Mouse (Mus musculus) heart, embryonic 14.5 days (tissue): Measurements from ENCODE around the gene Cplx1. TPM values are rescaled to one million over a fixed set of nuclear protein-coding genes. Genes with fewer than 3 reads are reported as not detected.

Experiments used
- ATAC-seq: fragments of 200-750 bp; cut with Nextera tagmentation; 2 replicates; pipeline ENCODE4 v1.8.0; 2017; ENCODE audit warnings: low read depth, moderate TSS enrichment; ENCODE audit not compliant: insufficient number of reproducible peaks, insufficient read depth, low FRiP score
- H3K27ac ChIP-seq, 2 experiments: fragments of 200-500 bp in 1 of 2; fragments of 300-500 bp in 1 of 2; sonication (generic) in 1 of 2; replicated peaks in 1 of 2; 2 replicates each; pipeline ENCODE4 v1.5.1; 2012 to 2014; ENCODE audit warnings: low read depth in 2 of 2, low read length in 2 of 2, control low read depth in 1 of 2, mild to moderate bottlenecking in 1 of 2, mixed read lengths in 1 of 2; ENCODE audit not compliant: control insufficient read depth in 1 of 2, insufficient read depth in 1 of 2
- H3K27me3 ChIP-seq: fragments of 300-500 bp; sonication (generic); 2 replicates; pipeline ENCODE4 v1.6.1; 2014; ENCODE audit warnings: mild to moderate bottlenecking, low read length, control low read depth; ENCODE audit not compliant: control insufficient read depth, insufficient read depth
- H3K36me3 ChIP-seq: fragments of 300-500 bp; sonication (generic); 2 replicates; pipeline ENCODE4 v1.6.1; 2014; ENCODE audit warnings: mild to moderate bottlenecking, control low read depth, low read length, mixed read lengths; ENCODE audit not compliant: control insufficient read depth, insufficient read depth
- H3K4me1 ChIP-seq, 2 experiments: fragments of 200-500 bp in 1 of 2; fragments of 300-500 bp in 1 of 2; sonication (generic) in 1 of 2; 2 replicates each; pipeline ENCODE4 v1.6.1; 2012 to 2014; ENCODE audit warnings: low read length in 2 of 2, control low read depth in 1 of 2, mixed read lengths in 1 of 2; ENCODE audit not compliant: control insufficient read depth in 2 of 2, insufficient read depth in 2 of 2
- H3K4me2 ChIP-seq: fragments of 300-500 bp; sonication (generic); 2 replicates; pipeline ENCODE4 v1.6.1; 2014; ENCODE audit warnings: mild to moderate bottlenecking, low read length
- H3K4me3 ChIP-seq, 2 experiments: fragments of 200-500 bp in 1 of 2; fragments of 300-500 bp in 1 of 2; sonication (generic) in 1 of 2; 2 replicates each; pipeline ENCODE4 v1.5.1; 2012 to 2014; ENCODE audit warnings: low read length in 2 of 2, mild to moderate bottlenecking in 2 of 2, control low read depth in 1 of 2, low read depth in 1 of 2, moderate library complexity in 1 of 2; ENCODE audit not compliant: control insufficient read depth in 1 of 2, insufficient read depth in 1 of 2
- H3K9ac ChIP-seq: fragments of 300-500 bp; sonication (generic); 2 replicates; pipeline ENCODE4 v1.6.1; 2014; ENCODE audit warnings: mild to moderate bottlenecking, low read length
- H3K9me3 ChIP-seq: fragments of 300-500 bp; sonication (generic); 2 replicates; pipeline ENCODE4 v1.6.1; 2016; ENCODE audit warnings: low read length, control low read depth; ENCODE audit not compliant: control insufficient read depth
- WGBS: fragments of 180-500 bp; shearing (Covaris S2); extraction: QIAGEN DNeasy Blood & Tissue Kit; methylation state at CpG from one replicate; pipeline ENCODE4 v1.1.7; 2014; 5-methylcytosine and 5-hydroxymethylcytosine counted together
- polyA plus RNA-seq: library from polyadenylated mRNA; unstranded; fragments of >200 nt; fragmentation: Nextera tagmentation; extraction: Ambion mirVana; gene quantifications from 2 replicates; pipeline ENCODE4 v1.2.1, GENCODE M21; 2014

Gene Cplx1
- polyA plus RNA-seq, 1 experiment from 2014 or later = 1.1 TPM

DNA sequence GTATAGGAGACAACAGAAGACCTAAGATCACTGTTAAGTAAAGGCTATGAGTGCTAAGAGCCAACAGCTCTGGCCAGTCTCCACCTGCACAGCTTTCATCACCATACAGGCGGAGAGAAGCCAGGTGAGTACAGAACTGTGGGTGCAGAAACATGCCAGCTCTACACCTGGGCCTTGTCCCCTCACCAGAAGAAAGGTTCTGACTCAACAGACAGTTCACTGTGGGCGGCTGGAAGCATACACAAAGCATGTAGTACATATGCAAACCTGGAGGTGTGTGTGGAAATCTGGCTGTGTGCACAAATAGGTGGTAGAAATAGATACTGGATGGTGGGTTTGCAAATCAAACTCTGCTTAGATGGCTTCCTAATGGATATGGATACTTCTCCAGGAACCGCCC, 27.2 kb downstream of the Cplx1 start:
- WGBS = 78% methylated on average over 3 of the region's 3 CpGs
- no peak overlapping the region for H3K27ac ChIP-seq
- no peaks in the 10 kb centered on the region for H3K4me1 ChIP-seq
- H3K9ac ChIP-seq = no peak overlapping the region
- no peak for ATAC-seq
- H3K4me3 ChIP-seq = no peak overlapping the region
- H3K4me2 ChIP-seq = no peak overlapping the region
- no peaks in the 10 kb centered on the region for H3K9me3 ChIP-seq
- no peaks in the 10 kb centered on the region for H3K36me3 ChIP-seq
- H3K27me3 ChIP-seq = no peaks in the 10 kb centered on the region

GRCm38 (mm10) chr5:108521896-108522295, 27.9 kb downstream of the Cplx1 start:
- H3K4me2 ChIP-seq = no peak overlapping the region
- ATAC-seq = no peak
- no peak overlapping the region for H3K27ac ChIP-seq
- no peaks in the 10 kb centered on the region for H3K9me3 ChIP-seq
- H3K27me3 ChIP-seq = no peaks in the 10 kb centered on the region
- no peak overlapping the region for H3K4me3 ChIP-seq
- H3K9ac ChIP-seq = no peak overlapping the region
- H3K36me3 ChIP-seq = no peaks in the 10 kb centered on the region
- no peaks in the 10 kb centered on the region for H3K4me1 ChIP-seq
- 67% methylated on average over 3 of the region's 3 CpGs for WGBS

DNA sequence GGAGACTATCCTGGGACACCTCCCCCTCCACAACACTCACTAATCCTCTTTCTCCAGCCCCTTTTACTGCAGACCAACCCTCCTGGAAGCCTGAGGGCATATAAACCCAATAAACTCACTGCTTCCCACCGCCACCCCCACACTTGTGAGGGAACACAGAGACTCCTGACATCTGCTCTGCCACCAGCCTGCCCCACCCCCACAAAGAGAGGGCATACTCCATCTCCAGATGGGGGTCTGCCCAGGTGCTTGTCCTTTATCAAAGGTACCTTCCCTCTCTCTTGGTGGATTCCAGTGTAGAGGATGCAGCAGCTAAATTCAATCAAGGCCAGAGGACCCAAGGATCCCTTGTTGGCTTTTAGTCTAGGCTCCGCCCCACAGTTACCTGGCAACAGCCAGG, 28.8 kb downstream of the Cplx1 start:
- H3K27ac ChIP-seq = no peak overlapping the region
- H3K27me3 ChIP-seq = no peaks in the 10 kb centered on the region
- H3K36me3 ChIP-seq = no peaks in the 10 kb centered on the region
- 48% methylated on average over 2 of the region's 2 CpGs for WGBS
- no peak for ATAC-seq
- no peaks in the 10 kb centered on the region for H3K4me1 ChIP-seq
- H3K4me2 ChIP-seq = no peak overlapping the region
- H3K4me3 ChIP-seq = no peak overlapping the region
- no peaks in the 10 kb centered on the region for H3K9me3 ChIP-seq
- no peak overlapping the region for H3K9ac ChIP-seq

DNA sequence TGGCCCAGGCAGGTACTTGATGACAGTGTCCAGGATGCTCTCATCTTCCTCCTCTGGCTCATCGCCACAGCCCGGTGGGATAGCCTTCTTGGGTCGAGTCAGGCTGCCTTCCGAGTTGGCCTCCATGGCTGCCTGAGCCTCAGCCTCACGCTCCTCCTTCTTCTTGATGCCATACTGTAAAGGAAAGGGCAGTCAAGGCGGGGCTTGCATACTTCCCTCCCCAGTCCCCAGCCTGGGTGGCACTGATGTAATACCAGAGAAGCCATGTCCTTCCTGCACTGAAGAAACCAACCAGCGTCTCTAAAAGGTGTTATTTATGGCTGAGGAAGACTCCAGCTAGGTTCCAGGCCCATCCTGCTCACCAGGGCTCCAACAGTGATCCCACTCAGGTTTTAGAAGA, 29.7 kb downstream of the Cplx1 start:
- Histone ChIP-seq H3K36me3 (no peaks in the 10 kb centered on the region), H3K4me2 (no peak overlapping the region), H3K4me1 (no peaks in the 10 kb centered on the region), H3K27me3 (no peaks in the 10 kb centered on the region), H3K4me3 (no peak overlapping the region), H3K27ac (no peak overlapping the region), H3K9ac (no peak overlapping the region), H3K9me3 (no peaks in the 10 kb centered on the region)
- ATAC-seq = no peak
- 67% methylated on average over 7 of the region's 7 CpGs for WGBS

DNA sequence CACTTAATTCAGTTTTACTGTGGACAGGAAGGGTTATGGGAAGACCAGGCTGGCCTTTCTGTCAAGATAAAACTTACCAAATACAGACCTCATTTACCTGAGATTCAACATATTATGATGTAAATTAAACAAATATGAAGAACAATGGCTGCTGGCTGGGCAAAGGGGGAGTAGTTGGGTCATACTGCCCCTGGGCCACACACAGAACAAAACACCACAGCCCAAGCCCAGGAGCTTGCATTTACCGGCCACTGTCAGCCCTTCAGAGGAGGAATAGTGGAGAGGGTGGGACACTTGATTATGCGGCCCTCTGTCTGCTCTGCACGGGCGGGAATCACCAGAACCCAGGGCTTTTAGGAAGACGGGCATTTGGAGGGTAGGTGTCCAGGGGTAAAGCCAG, 30.9 kb downstream of the Cplx1 start:
- Histone ChIP-seq H3K4me3 (no peak overlapping the region), H3K4me2 (no peak overlapping the region), H3K9me3 (no peaks in the 10 kb centered on the region), H3K9ac (no peak overlapping the region), H3K4me1 (no peaks in the 10 kb centered on the region), H3K27me3 (no peaks in the 10 kb centered on the region), H3K27ac (no peak overlapping the region), H3K36me3 (no peaks in the 10 kb centered on the region)
- 71% methylated on average over 5 of the region's 5 CpGs for whole genome bisulfite sequencing
- ATAC-seq = no peak

- Histone ChIP-seq H3K9me3 (no peaks in the 10 kb centered on the region), H3K4me1 (no peaks in the 10 kb centered on the region), H3K27me3 (no peaks in the 10 kb centered on the region), H3K4me3 (no peak overlapping the region), H3K36me3 (no peaks in the 10 kb centered on the region), H3K27ac (no peak overlapping the region), H3K9ac (no peak overlapping the region), H3K4me2 (no peak overlapping the region)
- ATAC-seq = no peak
- 75% methylated on average over 9 of the region's 9 CpGs for WGBS
Measured at GRCm38 (mm10) chr5:108518106-108518885, 31.5 kb downstream of the Cplx1 start.

DNA sequence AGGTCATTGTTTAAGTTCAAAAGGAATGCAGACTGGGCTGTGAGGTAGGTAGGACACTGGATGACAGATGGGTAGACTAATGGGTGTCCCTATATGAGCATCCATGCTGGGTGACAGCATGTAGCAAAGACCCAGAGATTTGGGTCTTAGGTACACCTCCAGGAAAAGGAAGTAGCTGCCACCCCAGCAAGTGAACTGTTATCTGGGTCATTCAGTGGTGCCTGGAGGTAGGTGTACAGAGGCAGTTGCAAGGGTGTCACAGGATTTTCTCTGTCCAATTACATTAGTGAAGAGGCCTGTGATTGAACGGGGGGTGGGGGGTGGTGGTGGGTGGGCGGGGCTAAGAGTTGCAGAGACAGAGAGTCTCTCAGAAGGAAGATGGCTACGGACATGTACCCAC, 33.2 kb downstream of the Cplx1 start:
- Histone ChIP-seq H3K9ac (no peak overlapping the region), H3K4me2 (no peak overlapping the region), H3K27ac (no peak overlapping the region), H3K9me3 (no peaks in the 10 kb centered on the region), H3K27me3 (no peaks in the 10 kb centered on the region), H3K36me3 (no peaks in the 10 kb centered on the region), H3K4me3 (no peak overlapping the region), H3K4me1 (no peaks in the 10 kb centered on the region)
- 73% methylated on average over 3 of the region's 3 CpGs for WGBS
- ATAC-seq = no peak
